Mouse (Mus musculus) erythroid progenitor cell, adult 5-6 weeks (primary cell): Measurements from ENCODE around the gene Csrnp1. TPM values are rescaled to one million over a fixed set of nuclear protein-coding genes. Genes with fewer than 3 reads are reported as not detected.

ENCODE experiments used
- total RNA-seq, 2 experiments: library from RNA; stranded (forward) in 1 of 2; stranded (reverse) in 1 of 2; fragments of 150-400 nt in 1 of 2; fragments of 186-747, 209-891 nt in 1 of 2; gene quantifications; 2 replicates each; pipeline versions ENCODE4 v1.2.3 to v1.2.4; 2015 to 2017; ENCODE audit warnings: low replicate concordance in 2 of 2

The Csrnp1 gene
- total RNA-seq, 2 experiments from 2014 or later = 1.4 to 2.1 TPM

Other genes starting within 250 kb of the Csrnp1 start
- gene Scn11a, start 159.2 kb downstream of the Csrnp1 start, total RNA-seq (2015; ENCODE audit: low replicate concordance) = not detected in 2 replicates
- not detected in 2 replicates for gene Scn11a, start 159.2 kb downstream of the Csrnp1 start, total RNA-seq (2017; ENCODE audit: low replicate concordance)
- 52.4 and 67.8 TPM in 2 replicates for gene Wdr48, start 89.8 kb downstream of the Csrnp1 start, total RNA-seq (2015; ENCODE audit: low replicate concordance)
- 52.1 and 63.9 TPM in 2 replicates for gene Wdr48, start 89.8 kb downstream of the Csrnp1 start, total RNA-seq (2017; ENCODE audit: low replicate concordance)
- 2.5 and 4.2 TPM in 2 replicates for gene Gorasp1, start 47.1 kb downstream of the Csrnp1 start, total RNA-seq (2015; ENCODE audit: low replicate concordance)
- gene Gorasp1, start 47.1 kb downstream of the Csrnp1 start, total RNA-seq (2017; ENCODE audit: low replicate concordance) = 0.90 and 2.3 TPM in 2 replicates
- gene Ttc21a, start 47.1 kb downstream of the Csrnp1 start, total RNA-seq (2015; ENCODE audit: low replicate concordance) = 2.1 TPM in 1 of 2 replicates, not detected in the other
- gene Ttc21a, start 47.1 kb downstream of the Csrnp1 start, total RNA-seq (2017; ENCODE audit: low replicate concordance) = 1.5 TPM in 1 of 2 replicates, not detected in the other
- not detected in 2 replicates for gene Xirp1, start 38.9 kb upstream of the Csrnp1 start, total RNA-seq (2015; ENCODE audit: low replicate concordance)
- gene Xirp1, start 38.9 kb upstream of the Csrnp1 start, total RNA-seq (2017; ENCODE audit: low replicate concordance) = not detected in 2 replicates
- 4.2 and 6.1 TPM in 2 replicates for gene Cx3cr1, start 85.2 kb upstream of the Csrnp1 start, total RNA-seq (2015; ENCODE audit: low replicate concordance)
- gene Cx3cr1, start 85.2 kb upstream of the Csrnp1 start, total RNA-seq (2017; ENCODE audit: low replicate concordance) = 2.5 and 3.7 TPM in 2 replicates
- gene Ccr8, start 107.5 kb upstream of the Csrnp1 start, total RNA-seq (2015; ENCODE audit: low replicate concordance) = not detected in 2 replicates
- gene Ccr8, start 107.5 kb upstream of the Csrnp1 start, total RNA-seq (2017; ENCODE audit: low replicate concordance) = not detected in 2 replicates
- gene Slc25a38, start 125.7 kb upstream of the Csrnp1 start, total RNA-seq (2015; ENCODE audit: low replicate concordance) = 271 and 362 TPM in 2 replicates
- gene Slc25a38, start 125.7 kb upstream of the Csrnp1 start, total RNA-seq (2017; ENCODE audit: low replicate concordance) = 322 and 446 TPM in 2 replicates
- 703 and 915 TPM in 2 replicates for gene Rpsa, start 143.0 kb upstream of the Csrnp1 start, total RNA-seq (2015; ENCODE audit: low replicate concordance)
- gene Rpsa, start 143.0 kb upstream of the Csrnp1 start, total RNA-seq (2017; ENCODE audit: low replicate concordance) = 860 and 1,041 TPM in 2 replicates
- not detected in 2 replicates for gene Mobp, start 165.0 kb upstream of the Csrnp1 start, total RNA-seq (2015; ENCODE audit: low replicate concordance)
- not detected in 2 replicates for gene Mobp, start 165.0 kb upstream of the Csrnp1 start, total RNA-seq (2017; ENCODE audit: low replicate concordance)